Mouse (Mus musculus): Measurements from ENCODE around the gene Rbm20.

Rbm20 gene

GRCm38 (mm10) chr19:53851352-53851751 lies 174.2 kb downstream of the Rbm20 start:
- no peak for DNase-seq (ENCODE audit: low spot score)

GRCm38 (mm10) chr19:53851826-53852698 lies 175.0 kb downstream of the Rbm20 start:
- DNase-seq (ENCODE audit: low spot score) = no peak

GRCm38 (mm10) chr19:53852699-53853451 lies 175.8 kb downstream of the Rbm20 start:
- peak; percentile 21 for DNase-seq (ENCODE audit: low spot score)

GRCm38 (mm10) chr19:53854978-53855377 lies 177.9 kb downstream of the Rbm20 start:
- DNase-seq (ENCODE audit: low spot score) = peak; percentile 65

- no peak for DNase-seq (ENCODE audit: low spot score)
Observed at GRCm38 (mm10) chr19:53855781-53856180, 178.7 kb downstream of the Rbm20 start.

- no peak for DNase-seq (ENCODE audit: low spot score)
Observed at GRCm38 (mm10) chr19:53856794-53857193, 179.7 kb downstream of the Rbm20 start.

GRCm38 (mm10) chr19:53857962-53858361 lies 180.9 kb downstream of the Rbm20 start:
- DNase-seq (ENCODE audit: low spot score) = no peak

GRCm38 (mm10) chr19:53859149-53859548 lies 182.0 kb downstream of the Rbm20 start:
- DNase-seq (ENCODE audit: low spot score) = peak; percentile 35

GRCm38 (mm10) chr19:53859593-53859992 lies 182.5 kb downstream of the Rbm20 start:
- no peak for DNase-seq (ENCODE audit: low spot score)

- no peak for DNase-seq (ENCODE audit: low spot score)
Observed at GRCm38 (mm10) chr19:53861346-53861745, 184.2 kb downstream of the Rbm20 start.

GRCm38 (mm10) chr19:53862573-53863246 lies 185.6 kb downstream of the Rbm20 start:
- no peak for DNase-seq (ENCODE audit: low spot score)

- DNase-seq (ENCODE audit: low spot score) = no peak
Observed at GRCm38 (mm10) chr19:53867238-53867637, 190.1 kb downstream of the Rbm20 start.

- DNase-seq (ENCODE audit: low spot score) = no peak
Observed at GRCm38 (mm10) chr19:53868125-53868524, 191.0 kb downstream of the Rbm20 start.

- DNase-seq (ENCODE audit: low spot score) = no peak
Observed at GRCm38 (mm10) chr19:53868796-53869195, 191.7 kb downstream of the Rbm20 start.

- DNase-seq (ENCODE audit: low spot score) = no peak
Observed at GRCm38 (mm10) chr19:53869427-53870385, 192.6 kb downstream of the Rbm20 start.

- no peak for DNase-seq (ENCODE audit: low spot score)
Observed at GRCm38 (mm10) chr19:53870568-53870967, 193.5 kb downstream of the Rbm20 start.

GRCm38 (mm10) chr19:53871502-53871901 lies 194.4 kb downstream of the Rbm20 start:
- DNase-seq (ENCODE audit: low spot score) = no peak

GRCm38 (mm10) chr19:53872994-53873713 lies 196.0 kb downstream of the Rbm20 start:
- no peak for DNase-seq (ENCODE audit: low spot score)

GRCm38 (mm10) chr19:53875246-53875645 lies 198.1 kb downstream of the Rbm20 start:
- DNase-seq (ENCODE audit: low spot score) = no peak

- no peak for DNase-seq (ENCODE audit: low spot score)
Observed at GRCm38 (mm10) chr19:53877779-53878178, 200.7 kb downstream of the Rbm20 start.

GRCm38 (mm10) chr19:53880460-53880859 lies 203.4 kb downstream of the Rbm20 start:
- DNase-seq (ENCODE audit: low spot score) = no peak
